ENCODE assay signal across 13 mouse cellular contexts in genomic region chr12:110609153-110609497, GRCm38 (mm10). TPM values are rescaled to one million over a fixed set of nuclear protein-coding genes. Genes with fewer than 3 reads are reported as not detected.
A peak's percentile ranks its signal among the peaks of the same experiment; 100 is the strongest.
DNase-seq lines count a peak whose midpoint lies in the region; ATAC-seq and TF ChIP-seq lines count a peak whose summit lies in the region.
"Had no signal": no experiment of that assay in that cellular context is flagged by ENCODE, and none has a peak within 500 bp of the region (broad histone marks: within the 10 kb centered on the region; RNA-seq: fewer than 3 reads in every experiment).

No protein-coding gene starts in this region.

- no peak for TF ChIP-seq CTCF in embryonic fibroblast, embryonic 13.5 days (IDR thresholded peaks at IDR 0.05; ENCODE audit: borderline replicate concordance, insufficient read depth, low read length)

- peak overlapping the region; percentile 18; the same call in 1 of the 2 replicates for H3K9ac ChIP-seq in heart, embryonic 16.5 days (ENCODE audit: low read length)
- no peak overlapping the region for H3K9ac ChIP-seq in lung, embryonic 16.5 days (ENCODE audit: low read length)
- no peak overlapping the region for H3K9ac ChIP-seq in stomach, embryonic 15.5 days

- no peaks in the 10 kb centered on the region for H3K27me3 ChIP-seq in heart, embryonic 16.5 days (ENCODE audit: control insufficient read depth, insufficient read depth, low read length)
- no peaks in the 10 kb centered on the region for H3K27me3 ChIP-seq in lung, embryonic 16.5 days (ENCODE audit: control insufficient read depth, insufficient read depth, low read depth, low read length)
- no peaks in the 10 kb centered on the region for H3K27me3 ChIP-seq in stomach, embryonic 15.5 days (replicated peaks)

- H3K27ac ChIP-seq in heart, embryonic 16.5 days (ENCODE audit: low read length), result peak overlapping the region; percentile 19; the same call in 1 of the 2 replicates
- H3K27ac ChIP-seq in lung, embryonic 16.5 days (ENCODE audit: low read length), result 0 out of 2 replicates have a peak overlapping the region, but pooled peaks have one; percentile 3
- peak overlapping the region; percentile 11; the same call in 1 of the 2 replicates for H3K27ac ChIP-seq in embryonic fibroblast, embryonic 13.5 days (ENCODE audit: insufficient read depth, low read length)
- peak overlapping the region; percentile 73; the same call in 1 of the 2 replicates for H3K27ac ChIP-seq in stomach, embryonic 15.5 days

- no peak for ATAC-seq in heart, embryonic 16.5 days (replicated peaks; ENCODE audit: extremely low read depth, insufficient read depth, low FRiP score)
- no peak for ATAC-seq in lung, embryonic 16.5 days (ENCODE audit: low read depth)
- no peak for ATAC-seq in stomach, embryonic 15.5 days (ENCODE audit: insufficient read depth, low FRiP score, low read depth)
- ATAC-seq: CD4-positive, CD25-positive, alpha-beta regulatory T cell, adult 4 months had no signal

- H3K4me3 ChIP-seq in heart, embryonic 16.5 days (ENCODE audit: low read length), result no peak overlapping the region
- H3K4me3 ChIP-seq in lung, embryonic 16.5 days (ENCODE audit: low read length), result no peak overlapping the region
- no peak overlapping the region for H3K4me3 ChIP-seq in embryonic fibroblast, embryonic 13.5 days (ENCODE audit: insufficient read depth, low read length)
- no peak overlapping the region for H3K4me3 ChIP-seq in stomach, embryonic 15.5 days (replicated peaks)

- DNase-seq in heart, adult 8-10 months (ENCODE audit: low spot score), result no peak
- no peak for DNase-seq in lung, postnatal 14 days
- DNase-seq in MN1 (ENCODE audit: low spot score), result no peak
- DNase-seq in frontal cortex, postnatal 10 days (ENCODE audit: low spot score in 2 of 2), result no peak
- DNase-seq: adrenal gland, postnatal 25 days; right cerebral cortex, postnatal 4 days had no signal

- no peak overlapping the region for H3K4me2 ChIP-seq in heart, embryonic 16.5 days (ENCODE audit: low read depth, low read length)
- H3K4me2 ChIP-seq in lung, embryonic 16.5 days (ENCODE audit: low read depth, low read length), result no peak overlapping the region
- no peak overlapping the region for H3K4me2 ChIP-seq in stomach, embryonic 15.5 days
- H3K4me2 ChIP-seq: liver, embryonic 11.5 days; midbrain, embryonic 11.5 days had no signal

- no peak for TF ChIP-seq POLR2A in embryonic fibroblast, embryonic 13.5 days (IDR thresholded peaks at IDR 0.05; ENCODE audit: low read depth, low read length)

- H3K9me3 ChIP-seq in heart, embryonic 16.5 days (replicated peaks; ENCODE audit: control insufficient read depth, low read length), result no peaks in the 10 kb centered on the region
- H3K9me3 ChIP-seq in lung, embryonic 16.5 days (ENCODE audit: control insufficient read depth, low read length), result no peaks in the 10 kb centered on the region
- H3K9me3 ChIP-seq in stomach, embryonic 15.5 days, result no peaks in the 10 kb centered on the region

- WGBS in heart, embryonic 16.5 days, result 66% methylated on average over 9 of the region's 9 CpGs
- 81% methylated on average over 9 of the region's 9 CpGs for WGBS in lung, embryonic 16.5 days
- 82% methylated on average over 9 of the region's 9 CpGs for WGBS in stomach, embryonic 15.5 days

- H3K36me3 ChIP-seq in heart, embryonic 16.5 days (ENCODE audit: control insufficient read depth, insufficient read depth), result peaks cover 8% of the 10 kb centered on the region
- H3K36me3 ChIP-seq in lung, embryonic 16.5 days (ENCODE audit: control insufficient read depth, insufficient read depth, low read length), result peaks cover 6% of the 10 kb centered on the region
- peaks cover 15% of the 10 kb centered on the region for H3K36me3 ChIP-seq in stomach, embryonic 15.5 days

- H3K4me1 ChIP-seq in heart, embryonic 16.5 days (ENCODE audit: control insufficient read depth, insufficient read depth, low read length), result peaks cover 2% of the 10 kb centered on the region; the same call in 1 of the 2 replicates
- H3K4me1 ChIP-seq in lung, embryonic 16.5 days (replicated peaks; ENCODE audit: control insufficient read depth, insufficient read depth, low read length), result peaks cover 3% of the 10 kb centered on the region
- H3K4me1 ChIP-seq in embryonic fibroblast, embryonic 13.5 days (ENCODE audit: control insufficient read depth, insufficient read depth, low read length), result 0 out of 2 replicates have a peak, but pooled peaks cover 3% of the 10 kb centered on the region
- H3K4me1 ChIP-seq in stomach, embryonic 15.5 days, result 0 out of 2 replicates have a peak, but pooled peaks cover 4% of the 10 kb centered on the region

RNA-seq across cellular contexts. Expression of gene Dync1h1, which starts 7.9 kb away (rescaled TPM):
- polyA plus RNA-seq in heart, embryonic 16.5 days (2015; fragmentation: Nextera tagmentation; extraction: Ambion mirVana), result 40.6 and 42.1 TPM in 2 replicates
- total RNA-seq in heart, adult 8-10 months (2022), result 100 to 1,000 TPM; 116 to 156 (median 139) TPM
- 40.4 and 41.9 TPM in 2 replicates for polyA plus RNA-seq in lung, embryonic 16.5 days (2015; fragmentation: Nextera tagmentation; extraction: Ambion mirVana)
- polyA plus RNA-seq in embryonic fibroblast, embryonic 13.5 days (2011; ENCODE audit: insufficient read length, low read depth, missing spikeins), result 175 and 188 TPM in 2 replicates
- 41.5 and 41.9 TPM in 2 replicates for polyA plus RNA-seq in stomach, embryonic 15.5 days (2015; fragmentation: Nextera tagmentation; extraction: Ambion mirVana)

Comparison
In these comparisons a context has a peak if more than half of its experiments do, and no peak if none do; other contexts are left out.
1. H3K27ac ChIP-seq: peak in every context shown above with its lines; median percentile 73 in stomach, embryonic 15.5 days; 19 in heart, embryonic 16.5 days; 11 in embryonic fibroblast, embryonic 13.5 days; 3 in lung, embryonic 16.5 days.